Mouse (Mus musculus) thymus, postnatal 0 days (tissue): ENCODE measurements around the gene Gdpd1. TPM values are rescaled to one million over a fixed set of nuclear protein-coding genes. Genes with fewer than 3 reads are reported as not detected.

Experiments used
- DNase-seq: peaks from one replicate; pipeline ENCODE4 v3.0.0-alpha.2; 2015; ENCODE audit warnings: low spot score
- microRNA counts: library from miRNA; unstranded; fragments of <30 nt; microRNA quantifications from one replicate; lab custom pipeline; 2015
- microRNA-seq: library from miRNA; unstranded; fragments of <30 nt; microRNA quantifications from one replicate; pipeline ENCODE4, GENCODE M21; 2016; ENCODE audit warnings: borderline number of aligned reads
- polyA plus RNA-seq: library from polyadenylated mRNA; unstranded; fragments of >200 nt; fragmentation: Nextera tagmentation; extraction: Ambion mirVana; gene quantifications from 2 replicates; pipeline ENCODE4 v1.2.1, GENCODE M21; 2015

Gdpd1 gene
- polyA plus RNA-seq, 1 experiment from 2014 or later: 12.6 TPM

- DNase-seq: peak; percentile 16
Observed at GRCm38 (mm10) chr11:86992461-86992988, 81.3 kb downstream of the Gdpd1 start.

GRCm38 (mm10) chr11:86991241-86991640, 82.6 kb downstream of the Gdpd1 start:
- DNase-seq: no peak

DNA sequence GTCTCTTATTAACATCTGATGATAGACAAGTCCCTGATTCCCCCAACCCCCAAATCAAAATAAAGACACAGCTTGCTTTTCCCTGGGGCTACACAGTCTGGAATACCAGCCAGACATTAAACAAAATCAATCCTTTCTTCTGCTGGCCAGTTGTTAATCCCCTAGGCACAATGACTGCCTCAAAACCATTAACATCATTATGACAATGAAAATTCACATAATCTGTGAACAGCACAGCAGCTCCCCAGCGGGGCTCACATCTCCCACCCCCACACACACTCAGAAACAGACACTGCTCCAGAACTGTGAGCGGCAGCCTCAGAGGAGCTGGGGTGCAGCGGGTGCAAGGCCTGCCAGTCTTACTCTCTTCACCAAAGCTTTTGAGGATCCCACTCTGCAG, 83.6 kb downstream of the Gdpd1 start:
- no peak for DNase-seq

DNA sequence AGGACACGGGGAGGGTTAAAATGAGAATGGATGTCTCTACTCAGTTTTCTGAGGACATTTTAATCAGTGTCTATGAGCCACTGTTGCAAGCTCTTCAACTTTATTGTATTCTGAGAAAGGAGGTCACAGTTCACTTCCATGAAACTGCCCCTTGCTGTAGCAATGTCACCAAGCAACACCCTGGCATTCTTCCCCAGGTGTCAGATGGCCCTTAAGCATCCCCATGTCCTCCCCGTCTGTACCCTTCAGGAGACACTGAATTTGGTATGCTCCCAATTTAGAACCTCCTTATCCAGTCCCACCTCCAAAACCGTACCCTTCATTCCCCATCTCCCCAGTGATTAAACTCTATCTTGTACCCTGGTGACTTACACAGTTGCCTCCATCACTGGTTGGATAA, 88.9 kb downstream of the Gdpd1 start:
- no peak for DNase-seq

MicroRNA genes within 50 kb of the gene (microRNA counts, 519-probe panel; counts per million panel counts)
- 7,178 counts per million, percentile 94 among the panel's probes with 10 or more counts for microRNA mmu-miR-301a (lab: Ali Mortazavi, UCI)

Small RNA genes lying within 50 kb of the gene (microRNA-seq; reads per million reads assigned to microRNA genes)
- gene Mir301: 2,339 reads per million, percentile 79 among the genes with 10 or more reads in this experiment

Other genes with a start within 250 kb of the Gdpd1 start
- gene Ypel2, start 80.4 kb downstream of the Gdpd1 start, polyA plus RNA-seq: 9.5 and 9.6 TPM in 2 replicates
- gene Smg8, start 12.7 kb upstream of the Gdpd1 start, polyA plus RNA-seq: 17.1 and 17.9 TPM in 2 replicates
- gene Prr11, start 34.6 kb upstream of the Gdpd1 start, polyA plus RNA-seq: 5.6 and 5.8 TPM in 2 replicates
- 59.6 and 59.7 TPM in 2 replicates for gene Ska2, start 35.2 kb upstream of the Gdpd1 start, polyA plus RNA-seq
- gene Trim37, start 53.0 kb upstream of the Gdpd1 start, polyA plus RNA-seq: 26.4 and 27.1 TPM in 2 replicates